Mouse (Mus musculus): ENCODE measurements at regions not wholly inside any gene's neighbourhood (a gene's known extent, or its start where the extent isn't known, plus 50 kb on each side); places are given as distances from the start of the nearest gene placed in this dataset.

GRCm38 (mm10) chr2:19714025-19714424 is 56.5 kb downstream of the Otud1 start:
- in situ Hi-C loops (cut with MboI; ENCODE audit: unreplicated experiment in 2 of 2): loop anchor here in 1 of 2 experiments (10.0 kb wide), 1 partner anchor 49 kb away; no protein-coding TSS in a partner anchor

DNA sequence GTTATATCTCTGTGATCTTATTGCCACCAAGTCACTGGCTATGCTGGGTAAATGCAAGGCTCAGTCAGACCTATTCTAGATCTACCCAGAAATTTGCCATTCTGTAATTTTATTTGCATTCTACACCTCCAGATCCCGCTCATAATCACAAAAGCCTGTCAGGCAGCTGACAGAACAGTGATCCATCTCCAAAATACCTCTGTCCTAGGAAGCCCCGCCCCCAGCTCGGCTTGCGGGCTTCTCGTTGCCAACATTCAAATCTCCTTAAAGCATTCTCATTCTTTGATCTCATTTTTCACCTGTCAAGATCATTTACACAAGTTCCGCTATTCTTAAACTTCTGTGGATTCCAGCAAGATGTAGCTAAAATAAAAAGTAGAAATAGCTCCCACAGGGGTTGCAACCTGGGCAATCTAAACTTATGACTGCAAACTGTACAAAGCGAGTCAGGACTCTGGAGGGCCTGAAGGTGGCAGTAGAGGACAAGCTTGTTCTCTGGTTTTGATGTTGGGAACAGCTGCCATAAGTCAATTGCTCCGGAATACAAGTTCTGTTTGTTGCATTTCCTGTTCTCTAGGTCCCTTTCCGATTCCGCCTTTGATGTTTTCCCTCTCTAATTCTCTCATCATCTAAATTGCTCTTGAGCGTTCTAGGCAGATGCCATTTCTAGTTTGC is 58.1 kb downstream of the Otud1 start:
- in situ Hi-C loops (cut with MboI; ENCODE audit: unreplicated experiment in 2 of 2): loop anchor here (5.0 to 10.0 kb wide), 2 partner anchors 51 to 202 kb away; no protein-coding TSS in a partner anchor

DNA sequence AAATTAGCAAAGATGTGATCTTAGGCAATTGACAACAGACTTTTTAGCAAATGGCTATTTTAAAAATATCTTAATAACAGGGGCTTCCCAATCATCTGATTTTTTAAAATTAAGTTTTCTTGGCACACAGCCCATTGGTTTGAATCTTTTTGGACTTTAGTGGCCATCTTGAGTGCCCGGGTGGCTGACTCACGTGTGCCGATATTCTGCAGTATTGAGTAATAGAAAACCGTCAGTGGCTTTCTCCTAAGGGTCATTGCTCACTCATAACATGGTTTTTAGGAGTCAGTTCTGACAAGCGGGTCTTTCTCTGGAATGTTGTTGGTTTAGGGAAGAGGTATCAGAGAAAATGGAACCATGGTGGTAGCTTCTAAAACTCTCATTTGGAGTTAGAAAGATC is 58.8 kb downstream of the Otud1 start:
- in situ Hi-C loops (cut with MboI; ENCODE audit: unreplicated experiment in 2 of 2): loop anchor here (5.0 to 10.0 kb wide), 2 partner anchors 52 to 201 kb away; no protein-coding TSS in a partner anchor

GRCm38 (mm10) chr2:19726085-19726484 is 68.5 kb downstream of the Otud1 start:
- in situ Hi-C loops (cut with MboI; ENCODE audit: unreplicated experiment in 2 of 2): loop anchor here (5.0 to 10.0 kb wide), 4 partner anchors 51 to 309 kb away; no protein-coding TSS in a partner anchor

- in situ Hi-C loops (cut with MboI; ENCODE audit: unreplicated experiment in 2 of 2): loop anchor here (5.0 to 10.0 kb wide), 4 partner anchors 52 to 310 kb away; no protein-coding TSS in a partner anchor
Observed at GRCm38 (mm10) chr2:19726904-19727303, 69.4 kb downstream of the Otud1 start.

GRCm38 (mm10) chr2:19732922-19733859 is 75.6 kb downstream of the Otud1 start:
- in situ Hi-C loops (cut with MboI; ENCODE audit: unreplicated experiment in 2 of 2): no loop called here

GRCm38 (mm10) chr2:19734164-19734870 is 76.8 kb downstream of the Otud1 start:
- in situ Hi-C loops (cut with MboI; ENCODE audit: unreplicated experiment in 2 of 2): no loop called here

DNA sequence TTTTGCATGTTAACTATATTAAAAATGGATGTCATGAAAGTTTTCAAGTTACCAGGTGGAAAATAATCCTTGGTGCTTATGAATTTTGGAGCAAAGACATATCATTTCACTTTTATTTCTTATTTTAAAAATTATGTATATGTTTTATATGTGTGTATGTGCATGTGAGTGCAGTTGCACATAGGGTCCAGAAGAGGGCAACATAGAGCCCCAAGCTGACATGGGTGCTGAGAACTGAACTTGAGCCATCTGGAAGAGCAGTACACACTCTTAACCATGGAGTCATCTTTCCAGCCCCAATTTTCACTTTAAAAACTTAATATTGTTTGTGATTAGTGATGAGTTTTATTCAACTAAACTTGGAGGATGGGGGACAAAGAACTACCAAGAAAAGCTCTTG is 84.0 kb downstream of the Otud1 start:
- in situ Hi-C loops (cut with MboI; ENCODE audit: unreplicated experiment in 2 of 2): no loop called here

GRCm38 (mm10) chr2:19743467-19743866 is 85.9 kb downstream of the Otud1 start:
- in situ Hi-C loops (cut with MboI; ENCODE audit: unreplicated experiment in 2 of 2): no loop called here

DNA sequence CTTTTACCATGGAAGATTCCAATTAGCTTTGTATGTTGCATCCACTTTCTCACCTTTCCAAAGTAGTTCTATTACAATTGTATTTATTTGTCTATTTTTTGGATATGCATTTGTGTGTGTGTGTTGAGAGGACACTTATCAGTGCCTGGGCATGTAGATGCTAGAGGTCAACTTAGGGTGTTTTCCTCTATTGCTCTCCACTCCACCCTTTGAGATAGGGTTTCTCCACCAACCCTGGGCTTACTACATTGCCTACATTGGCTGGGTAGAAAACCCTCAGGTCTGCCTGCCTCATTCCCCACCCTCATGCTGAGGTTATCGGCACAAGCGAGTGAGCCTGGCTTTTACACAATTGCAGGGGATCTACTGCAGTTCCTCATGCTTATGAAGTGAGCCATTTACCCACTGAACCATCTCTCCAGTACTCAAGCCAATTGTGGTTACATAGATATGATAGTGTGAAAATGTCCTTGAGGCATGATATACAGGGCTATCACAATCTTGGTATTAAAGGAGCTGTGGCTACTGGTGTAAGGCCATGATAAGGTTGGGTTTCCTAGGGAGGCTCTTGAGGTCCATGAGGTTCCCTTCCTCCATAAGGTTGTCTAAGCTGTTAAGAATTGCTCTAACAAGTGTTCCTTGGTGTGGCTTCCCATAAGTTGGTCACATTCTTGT is 87.6 kb downstream of the Otud1 start:
- in situ Hi-C loops (cut with MboI; ENCODE audit: unreplicated experiment in 2 of 2): no loop called here

DNA sequence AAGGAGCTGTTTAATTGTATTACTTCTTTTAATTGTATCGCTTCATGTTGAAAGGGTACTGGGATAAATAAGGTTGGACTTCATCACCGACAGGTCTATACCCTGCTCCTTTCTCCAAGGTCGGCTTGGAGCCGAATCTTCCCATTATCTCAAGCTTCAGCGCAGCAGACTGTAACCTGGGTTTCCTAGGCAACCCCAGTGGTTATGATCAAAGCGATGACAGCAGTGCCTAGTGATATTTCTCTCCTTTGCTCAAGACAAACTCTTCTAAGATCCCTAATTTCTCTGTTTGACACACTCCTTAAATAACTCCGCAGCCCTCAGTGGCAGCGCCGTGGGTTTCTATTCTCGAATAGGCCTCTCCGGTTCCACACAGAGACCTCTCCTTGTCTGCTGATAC is 95.2 kb downstream of the Otud1 start:
- in situ Hi-C loops (cut with MboI; ENCODE audit: unreplicated experiment in 2 of 2): loop anchor here in 1 of 2 experiments (25.0 kb wide), 1 partner anchor 1510 kb away; no protein-coding TSS in a partner anchor

DNA sequence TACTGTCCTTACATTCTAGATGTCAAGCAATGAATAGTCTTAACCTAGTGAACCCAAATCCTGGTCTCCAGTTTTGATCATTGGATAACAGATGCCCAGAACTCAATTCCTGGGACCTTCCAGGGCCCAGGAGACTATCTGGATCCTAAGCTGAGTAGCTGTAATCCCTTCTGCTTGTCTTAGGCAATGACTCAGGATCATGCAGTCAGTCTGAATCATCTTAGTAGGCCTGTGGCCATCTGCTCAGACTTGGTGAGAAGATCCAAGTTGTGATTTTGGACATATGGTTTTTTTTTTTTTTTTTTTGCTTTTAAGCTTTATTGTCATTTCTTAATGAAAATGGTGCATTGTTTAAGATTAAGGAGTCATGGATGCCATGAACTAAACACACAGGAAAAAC is 95.9 kb downstream of the Otud1 start:
- in situ Hi-C loops (cut with MboI; ENCODE audit: unreplicated experiment in 2 of 2): loop anchor here in 1 of 2 experiments (25.0 kb wide), 1 partner anchor 1509 kb away; no protein-coding TSS in a partner anchor

GRCm38 (mm10) chr2:19757910-19758309 is 100.4 kb downstream of the Otud1 start:
- in situ Hi-C loops (cut with MboI; ENCODE audit: unreplicated experiment in 2 of 2): loop anchor here in 1 of 2 experiments (25.0 kb wide), 1 partner anchor 1504 kb away; no protein-coding TSS in a partner anchor

DNA sequence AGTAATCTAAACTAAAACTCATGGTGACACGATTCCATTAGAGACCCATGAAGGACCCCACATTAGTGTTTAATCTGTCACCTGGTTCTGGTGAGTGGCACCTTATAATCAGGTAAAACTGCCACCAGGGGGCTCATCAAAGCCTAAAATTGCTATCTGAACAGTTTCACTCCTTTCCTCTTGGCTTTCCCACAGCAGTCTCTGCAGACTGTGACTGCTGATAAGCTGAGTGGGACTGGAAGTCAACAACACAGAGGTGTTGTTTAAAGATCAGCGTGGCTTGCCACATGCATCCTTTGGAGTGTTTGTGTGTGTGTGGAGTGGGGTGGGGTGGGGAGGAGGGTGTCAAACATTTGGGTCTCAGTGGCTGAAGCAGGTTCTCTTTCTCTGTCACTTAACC is 101.6 kb downstream of the Otud1 start:
- in situ Hi-C loops (cut with MboI; ENCODE audit: unreplicated experiment in 2 of 2): loop anchor here in 1 of 2 experiments (25.0 kb wide), 1 partner anchor 1503 kb away; no protein-coding TSS in a partner anchor

DNA sequence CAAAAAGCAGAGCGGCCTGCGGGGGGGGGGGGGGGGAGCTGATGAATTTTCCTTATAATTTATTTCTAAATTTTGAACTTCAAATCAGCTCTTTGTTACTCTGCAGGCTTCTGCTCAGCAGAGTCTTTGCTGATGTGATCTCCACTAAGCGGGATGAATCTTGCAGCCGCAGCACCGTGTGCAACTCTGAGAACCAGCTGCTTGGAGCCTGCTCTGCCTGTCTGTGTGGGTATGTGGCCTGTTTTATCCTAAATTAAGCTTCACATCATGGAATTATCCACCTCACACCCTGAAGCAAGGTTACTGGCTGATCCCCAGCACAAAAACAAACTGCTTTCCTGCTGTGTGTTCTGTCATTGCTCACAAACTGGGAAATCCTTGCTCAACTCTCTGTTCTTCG is 102.0 kb downstream of the Otud1 start:
- in situ Hi-C loops (cut with MboI; ENCODE audit: unreplicated experiment in 2 of 2): loop anchor here in 1 of 2 experiments (25.0 kb wide), 1 partner anchor 1503 kb away; no protein-coding TSS in a partner anchor

DNA sequence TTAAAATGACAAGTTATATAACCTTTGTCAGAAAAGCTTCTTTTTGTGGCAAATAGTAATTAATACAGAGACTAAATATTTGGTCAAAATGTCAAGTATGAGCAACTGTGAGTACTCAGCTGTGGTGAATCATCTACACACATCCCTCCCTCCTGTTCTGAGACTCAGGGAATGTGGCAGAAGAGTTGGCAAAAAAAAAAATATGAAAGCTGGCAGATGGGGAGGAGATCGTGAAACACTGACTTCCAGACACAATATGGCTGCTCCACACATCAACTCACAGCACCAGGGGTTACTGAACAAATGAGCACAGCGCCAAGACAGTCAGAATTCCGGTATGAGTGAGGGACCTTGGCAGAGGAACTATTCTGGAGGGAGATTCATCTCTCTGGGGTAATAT is 105.4 kb downstream of the Otud1 start:
- in situ Hi-C loops (cut with MboI; ENCODE audit: unreplicated experiment in 2 of 2): loop anchor here in 1 of 2 experiments (25.0 kb wide), 1 partner anchor 1499 kb away; no protein-coding TSS in a partner anchor

- in situ Hi-C loops (cut with MboI; ENCODE audit: unreplicated experiment in 2 of 2): no loop called here
Observed at GRCm38 (mm10) chr2:19784913-19785312, 124.7 kb upstream of the Etl4 start.

DNA sequence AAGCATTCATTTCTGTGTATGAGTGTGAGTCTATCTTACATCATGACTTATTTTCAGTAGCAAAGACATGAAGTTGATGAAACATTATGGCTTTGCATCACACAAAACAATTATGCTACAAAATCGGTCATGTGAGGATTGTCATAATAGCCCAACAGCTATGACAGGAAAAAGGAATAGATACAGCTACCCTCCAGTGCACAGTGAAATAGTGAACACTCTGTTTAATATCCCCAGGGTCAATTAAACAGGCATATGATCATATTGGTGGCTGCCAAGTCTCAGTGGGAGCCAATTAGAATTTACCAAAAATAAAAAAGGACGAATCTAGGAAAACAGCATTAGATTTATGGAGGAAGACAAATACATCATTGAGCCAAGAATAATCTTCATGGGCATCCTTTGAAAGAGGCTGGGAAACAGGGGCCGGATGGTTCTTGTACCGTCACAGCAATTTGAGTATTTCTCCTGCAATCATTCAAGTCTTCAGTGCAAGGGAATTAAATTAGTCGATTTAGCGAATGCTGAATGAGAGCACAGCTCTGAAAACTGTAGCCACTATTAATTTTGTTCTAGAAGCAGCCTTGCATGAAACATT is 123.8 kb upstream of the Etl4 start:
- in situ Hi-C loops (cut with MboI; ENCODE audit: unreplicated experiment in 2 of 2): no loop called here

DNA sequence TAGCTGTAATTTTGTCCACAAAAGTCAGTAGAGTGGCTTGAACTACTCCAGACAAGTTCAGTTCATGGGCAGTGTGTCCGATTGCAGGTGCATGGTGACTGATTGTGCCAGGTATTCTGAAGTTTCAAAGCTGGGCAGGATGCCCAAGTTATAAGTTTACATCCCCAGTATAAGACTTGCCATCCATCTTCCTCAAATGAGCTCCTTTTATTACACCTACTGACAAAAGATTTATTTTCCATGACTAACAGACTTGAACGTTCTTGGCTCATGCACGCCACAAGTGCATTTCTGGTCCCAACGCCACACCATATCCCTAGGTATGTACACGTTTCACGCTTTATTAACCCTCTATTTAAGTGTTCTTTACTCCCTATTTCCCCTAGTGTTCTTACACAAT is 117.4 kb upstream of the Etl4 start:
- in situ Hi-C loops (cut with MboI; ENCODE audit: unreplicated experiment in 2 of 2): no loop called here
